Mouse (Mus musculus): ENCODE data around the gene Ybx1. TPM values are rescaled to one million over a fixed set of nuclear protein-coding genes. Genes with fewer than 3 reads are reported as not detected.

Ybx1 gene
- polyA plus RNA-seq, 1 experiment from 2014 or later: 673 TPM

DNA sequence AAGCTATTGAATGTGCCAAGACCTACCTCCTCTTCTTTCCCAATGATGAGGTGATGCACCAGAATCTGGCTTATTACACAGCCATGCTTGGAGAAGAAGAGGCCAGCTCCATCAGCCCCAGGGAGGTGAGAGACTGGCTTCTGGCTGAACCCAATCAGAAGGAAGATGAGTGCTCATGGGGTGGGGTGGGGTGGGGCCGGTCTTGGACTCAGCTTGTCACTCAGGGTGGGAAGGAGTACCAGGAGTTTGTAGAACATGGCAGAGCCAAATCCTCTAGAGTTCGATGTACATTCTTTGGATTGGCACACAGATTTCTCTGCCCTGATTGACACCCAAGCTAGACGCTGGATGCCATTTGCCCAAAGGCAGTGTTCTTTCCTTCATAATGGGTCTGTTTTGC lies 55.7 kb downstream of the Ybx1 start:
- 69% methylated on average over 3 of the region's 3 CpGs for WGBS
- Histone ChIP-seq H3K27me3 (replicated peaks; ENCODE audit: control insufficient read depth, insufficient read depth, low read length) (no peaks in the 10 kb centered on the region), H3K9me3 (ENCODE audit: control insufficient read depth, low read length) (no peaks in the 10 kb centered on the region), H3K4me2 (ENCODE audit: low read depth, low read length) (no peak overlapping the region), H3K4me3 (ENCODE audit: low read depth, low read length) (no peak overlapping the region), H3K9ac (ENCODE audit: low read depth, low read length) (no peak overlapping the region), H3K4me1 (ENCODE audit: control insufficient read depth, insufficient read depth, low read length) (peaks cover 4% of the 10 kb centered on the region; the same call in 1 of the 2 replicates), H3K27ac (replicated peaks; ENCODE audit: low read depth, low read length) (no peak overlapping the region), H3K36me3 (ENCODE audit: control insufficient read depth, insufficient read depth, low read length) (peaks cover 78% of the 10 kb centered on the region)
- DNase-seq (ENCODE audit: low spot score) (no peak), ATAC-seq (ENCODE audit: low read depth) (no peak)

DNA sequence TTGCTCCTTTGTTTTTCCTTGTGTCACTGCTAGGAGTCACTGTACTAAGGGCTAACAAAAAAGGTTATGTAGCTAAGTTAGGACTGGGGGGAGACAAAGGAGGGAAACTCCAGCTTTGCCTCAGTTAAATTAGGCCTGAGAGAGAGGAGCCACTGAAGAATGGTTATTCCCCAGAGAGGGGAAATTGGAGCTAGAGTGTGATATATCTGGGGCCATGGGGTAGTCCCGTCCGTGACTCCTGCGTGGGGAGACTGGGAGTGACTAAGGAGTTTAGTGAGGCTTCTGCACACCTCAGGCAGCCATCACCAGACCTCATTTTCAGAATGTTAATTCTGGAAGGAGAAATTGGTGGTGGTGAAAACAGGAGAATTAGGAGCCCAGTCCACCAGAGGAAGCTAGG lies 60.1 kb downstream of the Ybx1 start:
- H3K36me3 ChIP-seq (ENCODE audit: control insufficient read depth, insufficient read depth, low read length): peaks cover 37% of the 10 kb centered on the region
- H3K27ac ChIP-seq (replicated peaks; ENCODE audit: low read depth, low read length): peak overlapping the region; percentile 70; the same call in 1 of the 2 replicates
- peak overlapping the region; percentile 91 for H3K9ac ChIP-seq (ENCODE audit: low read depth, low read length)
- H3K27me3 ChIP-seq (replicated peaks; ENCODE audit: control insufficient read depth, insufficient read depth, low read length): no peaks in the 10 kb centered on the region
- ATAC-seq (ENCODE audit: low read depth): no peak
- DNase-seq (ENCODE audit: low spot score): no peak
- no peaks in the 10 kb centered on the region for H3K9me3 ChIP-seq (ENCODE audit: control insufficient read depth, low read length)
- H3K4me2 ChIP-seq (ENCODE audit: low read depth, low read length): peak overlapping the region; percentile 72
- peak overlapping the region; percentile 95 for H3K4me3 ChIP-seq (ENCODE audit: low read depth, low read length)
- WGBS: 59% methylated on average over 3 of the region's 3 CpGs
- H3K4me1 ChIP-seq (ENCODE audit: control insufficient read depth, insufficient read depth, low read length): peaks cover 11% of the 10 kb centered on the region

DNA sequence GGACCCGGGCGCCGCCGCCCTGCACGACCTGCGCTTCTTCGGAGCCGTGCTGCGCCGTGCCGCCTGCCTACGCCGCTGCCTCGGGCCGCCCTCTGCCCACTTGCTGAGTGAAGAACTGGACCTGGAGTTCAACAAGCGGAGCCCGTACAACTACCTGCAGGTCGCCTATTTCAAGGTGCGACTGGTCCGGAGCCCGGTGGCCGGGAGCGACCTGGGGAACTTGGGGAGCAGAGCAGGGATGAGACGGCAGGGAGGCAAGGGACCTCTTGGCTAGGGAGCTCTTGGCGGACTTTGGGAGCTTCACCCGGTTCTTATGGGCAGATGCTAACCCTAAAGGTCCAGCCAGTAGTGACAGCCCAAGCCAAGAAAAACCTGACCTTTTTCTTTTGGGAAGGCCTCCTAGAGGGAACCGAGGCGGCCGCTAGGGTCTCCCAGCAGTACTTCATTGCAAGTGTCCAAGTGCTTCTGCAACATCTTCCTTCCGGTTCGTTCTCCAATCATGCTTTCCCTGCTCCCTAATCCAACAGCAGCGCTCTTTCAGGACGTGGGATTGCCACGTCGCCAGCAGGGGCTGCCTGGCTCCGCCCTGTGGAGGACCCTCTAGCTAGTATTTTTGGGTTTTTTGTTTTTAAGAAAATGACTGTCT lies 61.0 kb downstream of the Ybx1 start:
- peak overlapping the region; percentile 91 for H3K9ac ChIP-seq (ENCODE audit: low read depth, low read length)
- H3K4me1 ChIP-seq (ENCODE audit: control insufficient read depth, insufficient read depth, low read length): peaks cover 11% of the 10 kb centered on the region
- H3K9me3 ChIP-seq (ENCODE audit: control insufficient read depth, low read length): no peaks in the 10 kb centered on the region
- H3K4me3 ChIP-seq (ENCODE audit: low read depth, low read length): peak overlapping the region; percentile 95
- peak overlapping the region; percentile 70 for H3K27ac ChIP-seq (replicated peaks; ENCODE audit: low read depth, low read length)
- H3K36me3 ChIP-seq (ENCODE audit: control insufficient read depth, insufficient read depth, low read length): peaks cover 36% of the 10 kb centered on the region
- ATAC-seq (ENCODE audit: low read depth) (peak; percentile 50), DNase-seq (ENCODE audit: low spot score) (peak; percentile 94)
- 0% methylated on average over 31 of the region's 36 CpGs for WGBS
- H3K4me2 ChIP-seq (ENCODE audit: low read depth, low read length): peak overlapping the region; percentile 72
- no peaks in the 10 kb centered on the region for H3K27me3 ChIP-seq (replicated peaks; ENCODE audit: control insufficient read depth, insufficient read depth, low read length)

DNA sequence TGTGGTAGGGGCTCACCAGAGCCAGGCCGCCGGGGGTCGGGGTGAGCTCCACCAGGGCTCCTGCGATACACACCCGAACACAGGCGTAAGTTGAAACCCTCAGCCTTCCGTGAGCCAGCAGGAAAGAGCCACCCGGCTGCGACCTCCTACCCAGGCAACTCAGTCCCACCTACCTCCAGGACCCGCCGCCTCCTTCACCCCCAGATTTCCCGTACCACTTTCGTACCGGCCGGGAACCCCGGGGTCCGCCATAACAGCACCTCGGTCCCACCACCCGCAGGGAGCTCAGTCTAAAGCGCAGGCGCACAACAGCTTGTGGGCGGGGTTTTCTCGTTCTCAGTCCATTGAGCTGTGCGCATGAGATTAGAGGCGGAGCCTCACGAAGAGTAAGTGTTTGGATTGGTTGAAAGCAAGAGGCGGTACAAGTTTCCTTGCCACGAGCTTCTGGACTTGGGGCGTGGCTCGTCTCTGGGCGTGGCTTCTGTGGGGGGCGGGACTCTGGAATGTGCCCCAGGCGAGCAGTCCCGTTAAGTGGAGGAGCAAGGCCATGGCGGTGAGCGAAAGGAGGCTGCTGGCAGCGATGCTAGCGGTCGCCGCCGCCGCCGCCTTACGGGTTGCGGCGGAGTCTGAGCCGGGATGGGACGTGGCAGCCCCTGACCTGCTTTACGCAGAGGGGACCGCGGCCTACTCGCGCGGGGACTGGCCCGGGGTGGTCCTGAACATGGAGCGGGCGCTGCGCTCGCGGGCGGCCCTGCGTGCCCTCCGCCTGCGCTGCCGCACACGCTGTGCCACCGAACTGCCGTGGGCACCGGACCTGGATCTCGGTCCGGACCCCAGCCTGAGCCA lies 61.8 kb downstream of the Ybx1 start, which contains the start of the genes AU022252 and P3h1:
Gene AU022252, minus strand, starts transcription at position 303 of the 846 bp plus-strand sequence.
Gene P3h1, plus strand, starts transcription at position 506 of the 846 bp plus-strand sequence.
- Histone ChIP-seq H3K4me3 (ENCODE audit: low read depth, low read length) (peak within 1 kb of the TSS; percentile 95), H3K36me3 (ENCODE audit: control insufficient read depth, insufficient read depth, low read length) (peaks cover 35% of the 10 kb centered on the region), H3K4me1 (ENCODE audit: control insufficient read depth, insufficient read depth, low read length) (peaks cover 11% of the 10 kb centered on the region), H3K9ac (ENCODE audit: low read depth, low read length) (peak within 1 kb of the TSS; percentile 91), H3K27me3 (replicated peaks; ENCODE audit: control insufficient read depth, insufficient read depth, low read length) (no peaks in the 10 kb centered on the region), H3K4me2 (ENCODE audit: low read depth, low read length) (peak within 1 kb of the TSS; percentile 81), H3K9me3 (ENCODE audit: control insufficient read depth, low read length) (no peaks in the 10 kb centered on the region), H3K27ac (replicated peaks; ENCODE audit: low read depth, low read length) (peak within 1 kb of the TSS; percentile 70)
- ATAC-seq (ENCODE audit: low read depth): peak; percentile 96
- WGBS: 0% methylated on average over 35 of the region's 71 CpGs
- peak; percentile 100 for DNase-seq (ENCODE audit: low spot score)

Other genes with a start within 250 kb of the Ybx1 start
- 94.2 and 111 TPM in 2 replicates for gene Slc2a1, start 185.9 kb downstream of the Ybx1 start, polyA plus RNA-seq (2014; fragmentation: Nextera tagmentation; extraction: Ambion mirVana)
- gene Zfp691, start 120.4 kb downstream of the Ybx1 start, polyA plus RNA-seq (2014; fragmentation: Nextera tagmentation; extraction: Ambion mirVana): 4.0 and 5.1 TPM in 2 replicates
- 2.2 and 2.6 TPM in 2 replicates for gene Ermap, start 104.6 kb downstream of the Ybx1 start, polyA plus RNA-seq (2014; fragmentation: Nextera tagmentation; extraction: Ambion mirVana)
- gene Svbp, start 99.3 kb downstream of the Ybx1 start, polyA plus RNA-seq (2014; fragmentation: Nextera tagmentation; extraction: Ambion mirVana): 243 and 256 TPM in 2 replicates
- 0.21 and 0.26 TPM in 2 replicates for gene Tmem269, start 76.4 kb downstream of the Ybx1 start, polyA plus RNA-seq (2014; fragmentation: Nextera tagmentation; extraction: Ambion mirVana)
- 28.1 and 31.4 TPM in 2 replicates for gene AU022252, start 61.9 kb downstream of the Ybx1 start, polyA plus RNA-seq (2014; fragmentation: Nextera tagmentation; extraction: Ambion mirVana)
- gene P3h1, start 61.7 kb downstream of the Ybx1 start, polyA plus RNA-seq (2014; fragmentation: Nextera tagmentation; extraction: Ambion mirVana): 98.7 and 100 TPM in 2 replicates
- gene Cldn19, start 39.2 kb downstream of the Ybx1 start, polyA plus RNA-seq (2014; fragmentation: Nextera tagmentation; extraction: Ambion mirVana): 0.19 and 0.38 TPM in 2 replicates
- gene Ppih, start 25.9 kb upstream of the Ybx1 start, polyA plus RNA-seq (2014; fragmentation: Nextera tagmentation; extraction: Ambion mirVana): 84.2 and 86.6 TPM in 2 replicates
- 5.5 and 5.7 TPM in 2 replicates for gene Ccdc30, start 120.9 kb upstream of the Ybx1 start, polyA plus RNA-seq (2014; fragmentation: Nextera tagmentation; extraction: Ambion mirVana)
- gene Ppcs, start 127.8 kb upstream of the Ybx1 start, polyA plus RNA-seq (2014; fragmentation: Nextera tagmentation; extraction: Ambion mirVana): 22.1 and 30.3 TPM in 2 replicates
- 0.90 TPM in 1 of 2 replicates, not detected in the other for gene Zmynd12, start 128.2 kb upstream of the Ybx1 start, polyA plus RNA-seq (2014; fragmentation: Nextera tagmentation; extraction: Ambion mirVana)
- gene Rimkla, start 198.0 kb upstream of the Ybx1 start, polyA plus RNA-seq (2014; fragmentation: Nextera tagmentation; extraction: Ambion mirVana): 1.5 and 1.7 TPM in 2 replicates
- gene Foxj3, start 242.4 kb upstream of the Ybx1 start, polyA plus RNA-seq (2014; fragmentation: Nextera tagmentation; extraction: Ambion mirVana): 25.1 and 27.8 TPM in 2 replicates
- gene Frg2f1, start 244.9 kb upstream of the Ybx1 start, polyA plus RNA-seq (2014; fragmentation: Nextera tagmentation; extraction: Ambion mirVana): 4.7 and 5.7 TPM in 2 replicates